Mouse (Mus musculus) hindbrain, embryonic 10.5 days (tissue): Measurements from ENCODE around the gene Ulk4. TPM values are rescaled to one million over a fixed set of nuclear protein-coding genes. Genes with fewer than 3 reads are reported as not detected.

Source experiments
- DNase-seq: peaks from one replicate; pipeline ENCODE4 v3.0.0-alpha.2; 2017; ENCODE audit warnings: low spot score
- H3K27ac ChIP-seq: fragments of 300-500 bp; sonication (generic); 2 replicates; pipeline ENCODE4 v1.5.1; 2016; ENCODE audit warnings: mild to moderate bottlenecking, moderate library complexity
- H3K27me3 ChIP-seq: fragments of 300-500 bp; sonication (generic); 2 replicates; pipeline ENCODE4 v1.6.1; 2016; ENCODE audit warnings: mild to moderate bottlenecking; ENCODE audit not compliant: poor library complexity, insufficient read depth, severe bottlenecking
- H3K36me3 ChIP-seq: fragments of 300-500 bp; sonication (generic); 2 replicates; pipeline ENCODE4 v1.6.1; 2016; ENCODE audit warnings: mild to moderate bottlenecking, moderate library complexity
- H3K4me1 ChIP-seq: fragments of 300-500 bp; sonication (generic); replicated peaks from 2 replicates; pipeline ENCODE4 v1.6.1; 2016; ENCODE audit warnings: mild to moderate bottlenecking
- H3K4me3 ChIP-seq: fragments of 300-500 bp; sonication (generic); 2 replicates; pipeline ENCODE4 v1.5.1; 2016; ENCODE audit warnings: mild to moderate bottlenecking, moderate library complexity
- H3K9me3 ChIP-seq: fragments of 300-500 bp; sonication (generic); 2 replicates; pipeline ENCODE4 v1.6.1; 2016; ENCODE audit warnings: mild to moderate bottlenecking, moderate library complexity
- WGBS: fragments of 180-500 bp; shearing (Covaris S2); methylation state at CpG from one replicate; pipeline ENCODE4 v1.1.7; 2016; 5-methylcytosine and 5-hydroxymethylcytosine counted together
- polyA plus RNA-seq: library from polyadenylated mRNA; unstranded; fragments of >200 nt; fragmentation: Nextera tagmentation; extraction: Ambion mirVana; gene quantifications from 2 replicates; pipeline ENCODE4 v1.2.1, GENCODE M21; 2016

The Ulk4 gene
- polyA plus RNA-seq, 1 experiment from 2014 or later: 123 TPM

DNA sequence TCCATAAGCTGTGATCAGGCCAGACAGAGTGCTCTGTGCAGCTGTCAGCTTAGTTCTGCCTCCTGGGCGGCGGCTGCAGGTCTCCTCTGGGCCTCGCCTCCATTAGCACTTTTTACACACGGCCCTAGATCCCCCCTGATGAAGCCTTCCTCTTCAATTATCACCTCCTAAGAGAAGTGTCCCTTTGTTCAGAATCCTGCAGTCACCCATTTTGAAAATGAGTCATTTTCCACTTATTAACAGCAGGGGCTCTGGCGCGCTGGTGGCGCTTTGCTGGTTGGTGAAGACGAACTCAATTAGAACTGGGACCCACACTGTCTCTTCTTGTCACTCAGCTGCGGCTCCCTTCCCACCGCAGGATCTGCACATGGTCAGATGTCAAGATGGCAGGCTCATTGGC is 177.5 kb downstream of the Ulk4 start:
- 89% methylated on average over 10 of the region's 10 CpGs for WGBS
- no peak overlapping the region for H3K27ac ChIP-seq
- no peak for DNase-seq
- H3K4me1 ChIP-seq: peaks cover 14% of the 10 kb centered on the region
- H3K27me3 ChIP-seq: no peaks in the 10 kb centered on the region
- H3K9me3 ChIP-seq: no peaks in the 10 kb centered on the region; the same call in 1 of the 2 replicates
- H3K36me3 ChIP-seq: no peaks in the 10 kb centered on the region
- no peak overlapping the region for H3K4me3 ChIP-seq

DNA sequence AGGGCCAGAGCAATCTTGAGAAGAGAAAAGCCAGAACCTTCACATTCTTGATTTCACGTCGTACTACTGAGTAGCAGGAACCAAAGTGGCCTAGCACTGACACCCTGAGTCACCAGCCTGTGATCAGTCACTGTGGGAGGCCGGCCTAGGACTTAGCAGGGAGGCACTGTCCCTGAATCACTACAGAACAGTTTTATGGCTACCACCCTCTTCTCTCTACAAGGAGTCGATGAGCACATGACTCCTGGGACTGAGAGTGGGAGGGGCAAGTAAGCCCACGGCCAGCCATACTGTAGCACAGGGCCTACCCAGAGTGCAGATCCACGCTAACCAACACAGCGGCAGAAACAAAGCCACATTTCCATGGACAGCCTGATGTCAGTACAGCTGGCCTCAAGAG is 183.2 kb downstream of the Ulk4 start:
- Histone ChIP-seq H3K27me3 (no peaks in the 10 kb centered on the region), H3K9me3 (no peaks in the 10 kb centered on the region; the same call in 1 of the 2 replicates), H3K36me3 (no peaks in the 10 kb centered on the region), H3K27ac (no peak overlapping the region), H3K4me3 (no peak overlapping the region), H3K4me1 (peaks cover 13% of the 10 kb centered on the region)
- 89% methylated on average over 7 of the region's 7 CpGs for WGBS
- DNase-seq: no peak

DNA sequence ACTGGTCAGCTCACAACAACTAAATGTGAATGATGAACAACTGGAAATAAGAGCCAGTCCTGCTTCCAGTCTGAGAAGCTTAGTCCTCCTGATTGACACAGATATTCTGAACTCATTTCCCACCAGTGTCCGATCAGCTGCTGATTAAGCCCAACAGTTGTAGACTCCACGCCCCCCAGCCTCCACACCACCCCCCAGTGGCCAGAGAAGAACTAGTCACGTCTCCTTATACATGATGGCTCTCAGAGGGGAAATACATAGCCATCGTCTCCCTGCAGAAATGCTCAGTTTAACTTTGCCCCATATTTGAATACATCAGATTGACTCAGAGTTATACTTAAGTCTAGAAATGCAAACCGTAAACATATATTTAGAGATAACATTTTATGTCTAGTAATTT is 184.4 kb downstream of the Ulk4 start:
- DNase-seq: no peak
- WGBS: 92% methylated on average over 5 of the region's 5 CpGs
- Histone ChIP-seq H3K27ac (no peak overlapping the region), H3K4me1 (0 out of 2 replicates have a peak, but pooled peaks cover under 1% of the 10 kb centered on the region), H3K36me3 (no peaks in the 10 kb centered on the region), H3K9me3 (no peaks in the 10 kb centered on the region), H3K27me3 (no peaks in the 10 kb centered on the region), H3K4me3 (no peak overlapping the region)

DNA sequence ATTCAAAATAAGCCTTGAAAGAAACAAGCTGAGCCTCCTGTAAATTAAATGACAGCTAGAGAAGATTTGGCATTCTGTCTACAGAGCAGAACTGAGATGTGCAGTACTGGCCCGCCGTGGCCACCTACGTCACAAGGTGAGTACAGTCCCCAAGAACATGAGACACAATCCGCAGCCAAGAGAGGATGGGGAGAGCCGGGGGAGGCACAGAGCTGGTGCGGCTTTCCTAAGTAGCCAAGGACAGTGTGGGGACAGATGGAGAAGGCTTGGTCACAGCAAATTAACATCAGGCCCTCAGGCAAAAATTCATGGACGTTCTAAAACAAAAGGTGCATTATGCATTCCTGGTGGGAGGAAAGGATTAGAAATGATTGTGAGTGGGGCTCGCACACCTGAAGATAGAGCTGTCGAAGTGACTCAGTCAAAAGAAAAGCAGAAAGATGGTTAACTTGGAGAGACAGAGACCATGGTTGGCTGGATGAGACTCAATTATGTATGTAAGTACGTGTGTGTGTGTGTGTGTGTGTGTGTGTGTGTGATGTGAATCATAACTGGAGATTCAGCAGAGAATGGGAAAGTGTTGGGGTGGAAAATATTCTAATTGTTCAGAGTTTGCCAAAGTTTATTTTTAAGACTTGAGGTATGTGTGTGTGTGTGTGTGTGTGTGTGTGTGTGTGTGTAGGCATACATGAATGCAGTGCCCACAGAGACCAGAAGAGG is 185.8 kb downstream of the Ulk4 start:
- Histone ChIP-seq H3K27ac (no peak overlapping the region), H3K27me3 (no peaks in the 10 kb centered on the region), H3K36me3 (no peaks in the 10 kb centered on the region), H3K9me3 (no peaks in the 10 kb centered on the region), H3K4me3 (no peak overlapping the region), H3K4me1 (no peaks in the 10 kb centered on the region)
- no peak for DNase-seq
- WGBS: 83% methylated on average over 10 of the region's 10 CpGs

DNA sequence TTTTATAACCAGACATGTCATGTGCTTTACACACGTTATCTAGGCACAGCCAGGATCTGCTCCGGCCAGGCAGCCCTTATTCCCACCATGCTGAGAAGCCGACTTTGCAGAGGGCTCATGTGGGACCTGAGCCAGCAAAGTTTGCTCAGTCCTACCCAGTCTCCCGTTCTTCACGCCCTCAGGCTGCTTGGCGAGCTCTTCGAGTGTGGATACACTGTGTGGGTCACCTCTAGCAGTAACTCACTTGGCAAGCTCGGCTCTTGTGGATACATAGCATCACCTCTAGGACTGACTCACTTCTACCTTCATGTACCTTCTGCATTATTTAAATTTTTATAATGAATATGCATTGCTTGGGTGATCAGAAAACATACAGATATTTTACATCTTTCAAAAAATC is 189.3 kb downstream of the Ulk4 start:
- Histone ChIP-seq H3K27ac (no peak overlapping the region), H3K27me3 (no peaks in the 10 kb centered on the region), H3K9me3 (no peaks in the 10 kb centered on the region), H3K4me1 (peaks cover 15% of the 10 kb centered on the region), H3K36me3 (no peaks in the 10 kb centered on the region), H3K4me3 (no peak overlapping the region)
- WGBS: 82% methylated on average over 8 of the region's 8 CpGs
- no peak for DNase-seq

DNA sequence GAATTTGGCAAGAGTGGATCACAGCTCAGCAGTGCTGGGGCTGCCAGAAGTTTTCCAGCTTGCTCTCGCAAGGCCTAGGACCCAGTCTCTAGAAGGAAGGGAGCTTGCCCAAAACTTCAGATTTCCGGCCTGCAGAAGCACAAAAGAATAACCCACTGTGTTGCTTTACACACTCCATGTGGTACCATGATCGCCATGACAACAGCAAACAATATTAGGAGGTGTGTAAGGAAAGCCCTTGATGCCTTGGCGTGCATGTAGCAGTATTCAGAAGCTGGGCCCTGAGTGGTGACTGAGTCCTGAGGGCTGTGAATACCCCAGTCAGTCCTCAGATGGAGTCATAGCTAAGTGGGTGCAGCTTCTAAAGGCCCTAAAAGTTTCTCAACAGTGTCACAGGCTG is 192.8 kb downstream of the Ulk4 start:
- WGBS: 71% methylated on average over 4 of the region's 4 CpGs
- Histone ChIP-seq H3K4me3 (no peak overlapping the region), H3K27ac (no peak overlapping the region), H3K36me3 (no peaks in the 10 kb centered on the region), H3K4me1 (peaks cover 28% of the 10 kb centered on the region), H3K27me3 (no peaks in the 10 kb centered on the region), H3K9me3 (no peaks in the 10 kb centered on the region)
- DNase-seq: no peak

DNA sequence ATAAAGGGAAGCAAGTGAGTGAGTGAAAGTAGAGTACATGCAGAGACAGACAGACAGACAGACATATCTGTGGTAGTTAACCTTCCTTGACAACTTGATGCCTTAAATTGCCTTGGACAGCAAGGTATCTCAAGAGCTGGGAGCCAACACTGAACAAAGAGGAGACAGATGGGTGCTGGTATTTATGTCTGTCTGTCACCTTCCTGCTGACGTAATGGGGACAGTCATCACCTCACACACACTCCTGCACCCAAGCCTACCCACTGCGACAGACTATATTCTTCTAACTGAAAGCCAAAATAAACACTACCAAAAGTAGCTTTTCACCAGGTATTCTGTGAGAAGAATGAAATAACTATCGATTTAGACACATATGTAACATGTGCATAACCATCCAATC is 196.2 kb downstream of the Ulk4 start:
- Histone ChIP-seq H3K27ac (no peak overlapping the region), H3K36me3 (no peaks in the 10 kb centered on the region), H3K4me3 (no peak overlapping the region), H3K4me1 (peaks cover 41% of the 10 kb centered on the region), H3K9me3 (no peaks in the 10 kb centered on the region), H3K27me3 (peaks cover 7% of the 10 kb centered on the region; the same call in 1 of the 2 replicates)
- no peak for DNase-seq
- WGBS: 93% methylated on average over 3 of the region's 3 CpGs

DNA sequence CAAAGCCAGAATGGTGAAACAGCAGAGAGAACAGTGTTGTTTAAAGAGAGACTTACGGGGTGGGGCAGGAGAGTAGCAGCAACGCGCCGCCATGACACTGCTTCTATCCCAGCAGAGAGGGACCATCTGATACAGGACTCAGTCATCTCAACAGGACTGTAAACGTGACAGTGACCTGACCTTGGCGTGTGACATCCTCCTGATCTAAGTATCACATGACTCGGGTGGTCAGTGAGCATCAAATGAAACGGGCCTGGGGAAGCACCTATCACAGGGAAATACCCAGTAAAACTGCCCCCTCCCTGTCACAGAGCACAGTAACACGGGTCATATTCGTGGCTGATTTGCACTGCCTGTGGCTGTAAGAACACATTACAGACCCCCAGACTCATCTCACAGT is 196.6 kb downstream of the Ulk4 start:
- Histone ChIP-seq H3K4me3 (no peak overlapping the region), H3K27ac (no peak overlapping the region), H3K9me3 (no peaks in the 10 kb centered on the region), H3K27me3 (peaks cover 7% of the 10 kb centered on the region; the same call in 1 of the 2 replicates), H3K4me1 (peaks cover 44% of the 10 kb centered on the region), H3K36me3 (no peaks in the 10 kb centered on the region)
- DNase-seq: no peak
- WGBS: 87% methylated on average over 10 of the region's 10 CpGs

DNA sequence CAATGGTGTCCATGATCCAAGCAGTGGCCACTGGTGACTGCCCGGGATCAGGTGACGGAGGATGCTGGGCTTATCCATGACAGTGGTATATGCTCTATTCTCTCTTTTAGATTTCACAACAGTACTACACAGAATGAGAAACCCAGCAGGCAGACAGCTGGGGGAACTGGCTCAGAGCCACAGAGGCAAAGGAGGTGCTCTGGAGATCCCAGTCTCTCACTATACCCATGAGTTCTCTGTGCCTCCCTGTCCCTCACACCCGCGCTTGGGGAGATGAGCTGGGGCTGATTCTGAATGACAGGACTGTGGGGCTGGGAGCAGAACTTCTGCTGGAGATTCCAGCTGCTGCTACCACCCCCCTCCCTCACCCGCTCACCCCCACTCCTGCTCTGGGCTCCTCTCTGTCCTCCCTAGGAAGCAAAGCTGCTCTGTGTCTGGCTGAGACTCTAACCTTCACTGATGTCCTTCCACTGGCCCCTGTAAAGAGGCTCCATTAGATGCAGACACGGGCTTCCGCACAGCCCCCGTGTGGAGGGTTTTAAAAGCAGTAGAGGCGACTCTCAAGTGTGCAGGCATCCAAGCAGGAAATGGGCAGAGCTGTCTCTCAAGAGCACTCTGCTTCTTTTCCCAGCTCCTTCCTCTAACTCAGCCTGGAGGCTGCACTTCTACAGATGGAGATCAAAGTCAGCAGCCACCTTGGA is 197.5 kb downstream of the Ulk4 start:
- Histone ChIP-seq H3K36me3 (no peaks in the 10 kb centered on the region), H3K4me3 (no peak overlapping the region), H3K4me1 (peaks cover 43% of the 10 kb centered on the region), H3K27me3 (peaks cover 7% of the 10 kb centered on the region; the same call in 1 of the 2 replicates), H3K9me3 (no peaks in the 10 kb centered on the region), H3K27ac (peak overlapping the region; percentile 50; the same call in 1 of the 2 replicates)
- peak; percentile 13 for DNase-seq
- WGBS: 55% methylated on average over 9 of the region's 9 CpGs

DNA sequence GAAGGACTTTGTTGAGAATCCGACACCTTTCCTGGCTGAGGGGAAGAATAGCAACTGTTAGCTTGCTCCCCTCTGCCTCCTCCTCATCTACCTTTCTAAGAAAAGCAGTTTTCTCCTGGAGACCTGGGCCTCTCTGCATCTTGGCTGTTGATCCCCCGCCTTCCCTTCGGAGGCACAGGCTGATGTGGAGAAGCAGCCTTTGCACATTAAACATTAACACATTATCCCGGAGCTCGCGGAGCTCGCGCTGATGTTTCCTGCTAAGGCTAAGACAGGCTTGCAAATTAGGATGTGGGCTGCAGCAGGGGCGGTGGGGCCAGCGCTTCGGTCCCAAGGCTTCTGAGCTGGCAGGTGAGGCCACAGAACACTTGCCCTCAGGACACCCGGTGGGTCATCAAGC is 200.7 kb downstream of the Ulk4 start:
- peaks cover 51% of the 10 kb centered on the region for H3K4me1 ChIP-seq
- WGBS: 36% methylated on average over 12 of the region's 12 CpGs
- no peaks in the 10 kb centered on the region for H3K36me3 ChIP-seq
- peak overlapping the region; percentile 17; the same call in 1 of the 2 replicates for H3K27ac ChIP-seq
- H3K4me3 ChIP-seq: no peak overlapping the region
- peaks cover 7% of the 10 kb centered on the region; the same call in 1 of the 2 replicates for H3K27me3 ChIP-seq
- H3K9me3 ChIP-seq: no peaks in the 10 kb centered on the region
- no peak for DNase-seq

DNA sequence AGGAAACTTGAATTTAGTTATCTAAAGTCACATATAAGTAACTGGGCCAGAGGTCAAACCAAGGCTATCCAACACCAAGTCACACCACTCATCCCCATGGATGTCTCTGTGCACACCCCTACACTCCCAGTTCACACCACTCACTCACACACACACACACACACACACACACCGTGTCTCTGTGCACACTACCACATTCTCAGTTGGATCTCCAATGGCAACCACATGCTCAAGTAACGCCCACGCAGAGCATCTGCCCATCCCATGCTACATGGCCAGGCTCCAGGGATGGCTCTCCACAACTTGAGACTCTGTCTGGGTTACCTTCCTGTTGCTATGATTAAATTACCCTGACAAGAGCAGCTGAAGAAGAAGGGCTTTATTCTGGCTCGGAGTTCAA is 201.8 kb downstream of the Ulk4 start:
- Histone ChIP-seq H3K27ac (no peak overlapping the region), H3K4me3 (no peak overlapping the region), H3K27me3 (peaks cover 7% of the 10 kb centered on the region; the same call in 1 of the 2 replicates), H3K9me3 (no peaks in the 10 kb centered on the region), H3K4me1 (peaks cover 48% of the 10 kb centered on the region), H3K36me3 (no peaks in the 10 kb centered on the region)
- WGBS: 91% methylated on average over 4 of the region's 4 CpGs
- DNase-seq: no peak

DNA sequence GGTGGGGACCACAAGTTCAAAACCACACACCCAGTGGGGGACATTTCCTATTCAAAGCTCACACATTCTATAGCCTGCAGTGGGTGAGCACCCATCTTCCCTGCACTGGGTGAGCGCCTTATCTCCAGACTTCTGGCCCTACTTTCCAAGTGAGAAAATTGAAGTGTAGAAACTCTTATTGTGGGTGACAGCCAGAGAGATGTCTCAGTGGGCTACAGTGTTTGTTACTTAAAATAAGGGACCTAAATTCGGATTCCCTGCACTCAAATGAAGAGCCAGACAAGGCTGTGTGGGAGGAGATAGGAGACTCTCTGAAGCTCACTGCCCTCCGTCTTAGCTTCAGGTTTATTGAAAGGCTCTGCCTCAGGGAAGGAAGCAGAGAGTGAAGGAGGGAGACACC is 202.3 kb downstream of the Ulk4 start:
- Histone ChIP-seq H3K27me3 (peaks cover 7% of the 10 kb centered on the region; the same call in 1 of the 2 replicates), H3K27ac (no peak overlapping the region), H3K4me1 (peaks cover 43% of the 10 kb centered on the region), H3K4me3 (no peak overlapping the region), H3K36me3 (no peaks in the 10 kb centered on the region), H3K9me3 (no peaks in the 10 kb centered on the region)
- DNase-seq: no peak
- WGBS: 87% methylated on average over 3 of the region's 3 CpGs

DNA sequence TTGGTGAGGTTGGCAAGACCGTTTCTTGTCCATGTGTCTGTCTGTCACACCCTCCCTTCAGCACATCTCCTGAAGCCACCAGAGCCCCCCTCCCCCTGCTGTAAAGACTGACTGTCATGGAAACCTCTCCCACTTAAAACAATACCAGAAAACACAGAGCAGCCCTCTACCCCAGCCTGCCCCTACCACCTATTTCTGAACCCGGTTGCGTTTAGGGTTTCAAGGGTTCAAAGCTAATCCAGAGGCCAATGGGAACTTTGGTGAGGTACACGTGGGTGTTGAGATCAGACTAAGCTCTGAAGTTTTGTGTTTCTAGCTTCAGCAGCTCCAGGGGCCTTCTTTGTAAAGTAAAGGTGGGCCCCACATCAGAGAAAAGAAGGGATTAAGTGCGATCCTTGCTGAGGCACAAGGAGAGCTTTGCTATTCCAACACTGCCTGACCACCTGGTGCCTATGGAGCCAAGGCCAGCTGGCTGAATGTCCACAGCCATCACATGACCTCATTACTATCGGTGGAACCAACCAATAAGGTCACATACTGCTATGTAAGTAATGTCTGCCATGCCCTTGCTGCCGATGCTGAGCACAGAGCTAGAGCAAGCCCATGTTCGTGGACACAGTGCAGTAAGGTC is 204.8 kb downstream of the Ulk4 start:
- WGBS: 55% methylated on average over 8 of the region's 8 CpGs
- Histone ChIP-seq H3K4me3 (no peak overlapping the region), H3K27ac (0 out of 2 replicates have a peak overlapping the region, but pooled peaks have one; percentile 30), H3K36me3 (no peaks in the 10 kb centered on the region), H3K27me3 (no peaks in the 10 kb centered on the region), H3K9me3 (no peaks in the 10 kb centered on the region), H3K4me1 (peaks cover 37% of the 10 kb centered on the region)
- no peak for DNase-seq
